Mouse (Mus musculus) adrenal gland, postnatal 25 days (tissue): ENCODE data around the gene Sumo3. TPM values are rescaled to one million over a fixed set of nuclear protein-coding genes. Genes with fewer than 3 reads are reported as not detected.

Experiments used
- DNase-seq: peaks from one replicate; pipeline ENCODE4 v3.0.0; 2021; ENCODE audit warnings: mixed read lengths
- long read RNA-seq: library from polyadenylated mRNA; stranded (forward); transcript quantifications from one replicate; pipeline ENCODE4 v2.0.0, GENCODE M21; 2021
- total RNA-seq: library from RNA; stranded (reverse); gene quantifications from 2 replicates; pipeline ENCODE4 v1.2.3, GENCODE M21; 2021

Gene Sumo3
- total RNA-seq: 104 and 117 TPM in 2 replicates
- long read RNA-seq, transcript Sumo3-202 (4 exons, 1,874 nt): minor isoform, 5 of 192 reads
- long read RNA-seq, transcript Sumo3-201 (4 exons, 2,630 nt): major isoform, 174 of 192 reads
- long read RNA-seq, partial matches to known transcripts: 4 of 192 reads
- long read RNA-seq, other reads (novel, unspliced or antisense): 5 of 192 reads

DNA sequence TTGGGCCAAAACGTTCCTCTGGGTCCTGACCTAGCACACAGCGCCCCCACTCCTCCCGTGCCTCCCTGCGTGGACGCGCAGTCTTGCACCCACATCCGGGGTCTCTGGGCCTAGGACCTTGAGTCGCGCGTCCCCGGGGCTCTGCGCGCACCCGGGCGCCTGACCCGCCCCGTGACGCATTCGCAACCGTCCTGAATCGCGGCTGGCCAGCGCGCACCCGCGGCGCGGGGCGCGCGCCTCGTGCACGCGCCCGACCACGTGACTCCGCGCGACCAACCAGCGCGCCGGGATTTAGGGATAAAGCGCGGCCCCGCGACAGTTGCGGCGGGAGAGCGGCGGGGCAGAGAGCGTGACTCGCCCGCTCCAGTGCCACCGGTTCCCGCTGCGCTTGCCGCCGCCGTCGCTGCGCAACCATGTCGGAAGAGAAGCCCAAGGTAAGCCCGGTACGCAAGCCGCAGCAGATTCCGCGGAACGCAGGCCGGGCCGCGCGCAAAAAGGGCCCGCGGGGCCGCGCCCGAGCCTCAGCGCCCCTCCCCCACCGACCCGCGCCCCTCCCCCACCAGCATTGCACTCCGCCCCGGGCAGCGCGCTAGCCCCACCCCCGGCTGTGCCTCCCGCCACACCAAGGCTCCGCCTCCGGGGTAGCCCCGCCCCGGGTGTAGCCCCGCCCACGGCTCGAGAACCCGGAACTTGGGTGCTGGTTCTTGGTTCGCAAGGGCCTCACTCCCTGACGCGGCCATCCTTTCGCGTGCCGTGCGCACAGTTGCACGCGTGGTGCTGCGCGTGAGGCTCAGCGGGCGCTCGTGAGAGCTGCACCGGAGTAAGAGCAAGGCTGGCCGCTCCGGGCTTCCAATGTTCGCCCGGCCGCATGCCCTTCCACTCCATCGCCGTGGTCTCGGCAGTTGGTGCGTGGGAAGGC is at the start of gene Sumo3, which contains the start of gene Gm49325:
Gene Sumo3 (plus strand): TSS at position 190 of the 919 bp plus-strand sequence.
Gene Gm49325 (plus strand): TSS at position 290 of the 919 bp plus-strand sequence.
- DNase-seq: peak; percentile 99

DNA sequence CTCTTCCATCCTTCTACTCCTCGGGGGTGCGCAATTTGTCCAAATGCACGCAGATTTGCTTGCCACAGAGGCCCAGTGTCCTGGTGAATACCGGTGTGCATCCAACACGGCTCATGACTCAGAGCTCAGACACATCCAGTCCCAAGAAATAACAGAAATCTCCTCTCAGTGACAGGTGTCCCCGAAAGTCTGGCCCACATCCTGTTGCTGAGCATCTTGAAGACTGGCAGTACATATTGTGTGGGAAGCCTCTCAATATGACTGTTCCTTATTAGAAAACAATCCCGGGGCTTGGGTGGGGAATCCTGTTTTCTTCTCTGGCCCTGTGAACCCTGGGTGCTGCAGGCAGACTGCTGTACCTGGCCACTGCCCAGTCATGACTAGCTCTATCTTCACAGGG is 49.3 kb upstream of the Sumo3 start:
- DNase-seq: no peak

DNA sequence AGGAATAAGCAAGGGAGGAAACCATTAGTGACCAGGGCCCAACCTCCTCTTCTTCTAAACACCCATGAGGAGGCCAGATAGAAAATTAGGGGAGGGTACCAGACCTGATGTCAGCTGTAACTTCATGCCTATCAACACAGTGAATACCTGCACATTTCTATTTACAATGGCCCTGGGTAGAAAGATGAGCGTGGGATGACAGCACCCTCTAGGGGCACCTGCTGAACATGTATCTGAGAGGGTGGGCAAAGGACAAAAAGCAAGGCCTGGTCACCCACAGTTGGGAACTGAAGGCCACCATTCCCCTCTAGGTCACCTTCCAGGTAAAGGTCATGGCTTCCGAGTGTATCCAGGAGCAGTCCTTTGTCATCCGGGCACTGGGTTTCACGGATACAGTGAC is 48.3 kb upstream of the Sumo3 start:
- no peak for DNase-seq

DNA sequence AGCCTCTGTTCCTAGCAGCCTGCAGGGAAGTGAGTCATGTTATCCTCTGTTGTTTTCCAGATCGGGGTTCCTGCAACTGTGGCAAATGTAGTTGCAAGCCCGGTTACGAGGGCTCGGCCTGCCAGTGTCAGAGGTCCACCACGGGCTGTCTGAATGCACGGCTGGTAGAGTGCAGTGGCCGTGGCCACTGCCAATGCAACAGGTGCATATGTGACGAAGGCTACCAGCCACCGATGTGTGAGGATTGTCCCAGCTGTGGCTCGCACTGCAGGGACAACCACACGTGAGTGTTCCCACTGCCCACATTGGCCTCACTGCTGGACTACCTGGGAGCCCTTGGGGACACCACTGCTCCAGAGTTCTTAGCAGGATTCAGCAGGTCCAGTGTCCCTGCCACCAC is 45.8 kb upstream of the Sumo3 start:
- no peak for DNase-seq

DNA sequence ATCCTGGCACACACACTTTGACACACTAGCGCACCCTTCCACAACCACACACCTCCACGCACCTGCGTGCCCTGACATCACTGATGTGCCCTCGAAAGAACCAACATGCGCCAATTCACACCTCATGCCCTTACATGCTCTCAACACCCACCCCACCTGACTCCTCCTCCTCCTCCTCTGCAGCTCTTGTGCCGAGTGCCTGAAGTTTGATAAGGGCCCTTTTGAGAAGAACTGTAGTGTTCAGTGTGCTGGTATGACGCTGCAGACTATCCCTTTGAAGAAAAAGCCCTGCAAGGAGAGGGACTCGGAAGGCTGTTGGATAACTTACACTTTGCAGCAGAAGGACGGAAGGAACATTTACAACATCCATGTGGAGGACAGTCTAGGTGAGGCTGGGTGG is 45.1 kb upstream of the Sumo3 start:
- DNase-seq: no peak

DNA sequence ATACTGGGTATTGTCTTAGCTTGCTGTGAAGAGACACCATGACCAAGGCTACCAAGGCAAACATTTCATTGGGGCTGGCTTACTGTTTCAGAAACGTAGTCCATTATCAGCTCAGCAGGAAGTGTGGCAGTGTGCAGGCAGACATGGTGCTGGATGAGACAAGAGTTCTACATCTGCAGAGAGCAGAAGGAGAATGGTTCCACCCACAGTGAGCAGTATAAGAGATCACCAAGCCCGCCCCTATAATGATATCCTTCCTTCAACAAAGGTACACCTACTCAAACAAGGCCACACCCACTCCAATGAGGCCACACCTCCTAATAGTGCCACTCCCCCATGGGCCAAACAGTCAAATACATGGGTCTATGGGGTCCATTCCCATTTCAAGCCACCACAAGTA is 44.4 kb upstream of the Sumo3 start:
- DNase-seq: no peak

DNA sequence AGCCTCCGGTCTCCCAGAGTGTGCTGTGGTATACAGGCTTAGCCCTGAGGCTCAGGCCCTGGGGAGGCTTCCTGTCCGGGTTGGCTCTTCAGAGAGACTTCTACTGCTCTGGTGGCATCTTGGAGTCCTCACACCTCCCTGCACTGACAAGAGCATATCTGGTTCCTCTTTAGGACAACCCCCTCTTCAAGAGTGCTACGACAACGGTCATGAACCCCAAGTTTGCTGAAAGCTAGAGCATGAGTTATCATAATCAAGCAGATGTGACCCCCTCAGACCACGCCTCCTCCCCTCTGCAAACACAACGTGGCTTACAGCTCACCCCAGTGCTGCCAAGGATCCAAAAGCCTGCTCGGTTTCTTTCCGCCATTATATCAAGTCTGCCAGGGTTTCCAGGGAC is 40.9 kb upstream of the Sumo3 start:
- DNase-seq: no peak

DNA sequence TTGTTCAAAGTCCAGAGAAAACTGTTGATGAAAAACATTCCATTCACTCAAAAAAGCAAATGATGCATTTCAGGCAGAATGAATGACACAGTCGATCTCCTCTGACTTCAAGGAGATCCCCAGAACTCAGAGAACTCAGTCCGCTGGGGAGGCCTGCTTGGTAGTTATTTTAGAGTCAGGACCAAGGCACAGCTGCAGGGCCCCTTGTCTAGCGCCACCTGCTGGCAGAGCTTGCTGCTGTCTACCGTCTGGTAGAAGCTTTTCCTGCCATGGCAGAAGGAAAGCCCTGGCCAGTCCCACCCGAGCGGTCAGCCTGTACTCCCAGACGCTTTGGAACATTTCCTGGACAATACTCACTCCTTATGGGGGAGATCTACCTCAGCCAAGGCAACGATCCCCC is 39.2 kb upstream of the Sumo3 start:
- DNase-seq: peak; percentile 94

DNA sequence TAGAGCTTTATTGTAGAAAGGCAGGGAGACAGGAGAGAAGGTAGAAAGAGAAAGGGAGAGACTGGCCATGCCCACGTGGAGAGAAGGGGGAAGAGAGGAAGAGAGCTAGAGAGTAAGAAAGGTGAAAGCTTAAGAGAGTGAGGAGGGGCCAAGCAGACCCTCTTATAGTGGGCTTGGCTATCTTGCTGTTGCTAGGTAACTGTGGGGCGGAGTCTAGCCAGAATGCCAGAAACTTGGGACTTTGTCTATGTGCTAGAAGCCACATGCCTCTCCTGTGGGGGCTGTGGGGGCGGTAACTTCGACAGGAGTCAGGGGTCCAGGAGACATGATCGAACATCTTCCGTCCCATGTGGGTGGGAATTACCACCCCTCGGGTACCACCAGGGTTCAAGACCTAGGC is 36.4 kb upstream of the Sumo3 start:
- no peak for DNase-seq

DNA sequence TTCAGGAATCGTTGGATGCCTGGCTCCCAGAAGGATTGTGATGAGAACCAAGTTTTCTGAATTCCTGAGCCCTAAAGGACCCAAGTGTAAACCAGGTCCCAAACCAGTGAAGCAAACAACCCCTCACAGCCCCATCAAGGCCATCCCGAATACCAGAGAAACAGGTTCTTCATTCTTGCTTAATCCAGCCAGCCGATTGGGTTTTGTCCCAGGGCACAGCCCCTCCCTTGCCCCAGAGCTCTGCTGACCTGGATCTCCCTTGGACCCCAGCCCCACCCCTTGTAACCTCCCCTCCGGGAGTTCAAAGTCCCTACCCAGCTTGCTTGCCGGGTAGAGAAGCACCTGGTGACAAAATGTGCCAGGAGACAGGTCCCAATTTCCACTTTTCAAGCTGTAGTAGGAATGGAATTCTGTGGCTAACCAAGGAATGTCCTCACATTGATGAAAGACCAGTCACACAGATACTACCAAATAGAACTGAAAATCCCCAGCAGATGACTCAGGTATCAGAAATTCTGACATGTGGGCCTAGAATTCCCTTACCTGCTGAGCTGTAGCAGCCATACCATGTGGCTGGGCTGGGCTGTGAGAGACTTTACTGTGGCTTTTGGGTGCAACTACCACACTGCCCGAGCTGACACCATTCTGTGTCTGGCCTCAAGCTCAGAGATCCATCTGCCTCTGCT is 35.8 kb upstream of the Sumo3 start:
- no peak for DNase-seq

DNA sequence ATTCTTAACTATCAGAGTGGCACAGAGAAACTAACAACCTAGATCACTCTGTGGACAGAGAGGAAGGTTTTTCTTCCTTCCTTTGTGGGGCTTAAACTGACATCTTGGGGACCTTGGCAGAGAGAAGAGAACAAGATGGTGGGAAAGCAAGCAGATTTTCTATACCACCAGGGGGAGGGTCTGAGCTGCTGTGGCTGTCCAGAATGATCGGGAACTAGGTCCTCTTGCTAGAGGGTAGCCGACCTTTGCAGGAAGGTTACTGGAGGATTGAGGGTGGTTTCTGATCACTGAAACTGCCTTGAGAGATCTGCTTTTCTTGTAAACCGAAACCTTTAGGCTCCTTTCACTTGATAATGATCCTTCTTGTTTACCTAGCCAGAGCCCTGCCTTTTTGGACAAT is 33.7 kb upstream of the Sumo3 start:
- DNase-seq: no peak

DNA sequence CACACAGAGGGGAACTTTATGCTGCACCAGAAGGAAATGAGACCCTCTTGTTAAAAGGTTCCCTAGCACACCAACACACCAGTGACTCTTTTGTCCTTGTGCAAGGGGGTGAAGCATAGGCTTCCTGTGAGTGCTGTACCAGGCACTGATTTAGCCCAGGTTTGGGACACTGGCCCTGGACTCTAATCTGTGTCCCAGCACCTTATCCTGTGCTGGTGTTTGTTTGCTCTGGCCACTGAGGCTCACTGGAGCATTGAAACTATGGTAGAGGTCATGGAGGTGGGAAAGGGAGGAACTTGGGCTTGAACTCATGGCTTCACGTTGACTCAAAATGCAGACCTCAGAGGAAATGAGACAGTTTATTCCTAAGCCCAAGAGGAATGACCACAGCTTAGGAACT is 32.7 kb upstream of the Sumo3 start:
- no peak for DNase-seq

DNA sequence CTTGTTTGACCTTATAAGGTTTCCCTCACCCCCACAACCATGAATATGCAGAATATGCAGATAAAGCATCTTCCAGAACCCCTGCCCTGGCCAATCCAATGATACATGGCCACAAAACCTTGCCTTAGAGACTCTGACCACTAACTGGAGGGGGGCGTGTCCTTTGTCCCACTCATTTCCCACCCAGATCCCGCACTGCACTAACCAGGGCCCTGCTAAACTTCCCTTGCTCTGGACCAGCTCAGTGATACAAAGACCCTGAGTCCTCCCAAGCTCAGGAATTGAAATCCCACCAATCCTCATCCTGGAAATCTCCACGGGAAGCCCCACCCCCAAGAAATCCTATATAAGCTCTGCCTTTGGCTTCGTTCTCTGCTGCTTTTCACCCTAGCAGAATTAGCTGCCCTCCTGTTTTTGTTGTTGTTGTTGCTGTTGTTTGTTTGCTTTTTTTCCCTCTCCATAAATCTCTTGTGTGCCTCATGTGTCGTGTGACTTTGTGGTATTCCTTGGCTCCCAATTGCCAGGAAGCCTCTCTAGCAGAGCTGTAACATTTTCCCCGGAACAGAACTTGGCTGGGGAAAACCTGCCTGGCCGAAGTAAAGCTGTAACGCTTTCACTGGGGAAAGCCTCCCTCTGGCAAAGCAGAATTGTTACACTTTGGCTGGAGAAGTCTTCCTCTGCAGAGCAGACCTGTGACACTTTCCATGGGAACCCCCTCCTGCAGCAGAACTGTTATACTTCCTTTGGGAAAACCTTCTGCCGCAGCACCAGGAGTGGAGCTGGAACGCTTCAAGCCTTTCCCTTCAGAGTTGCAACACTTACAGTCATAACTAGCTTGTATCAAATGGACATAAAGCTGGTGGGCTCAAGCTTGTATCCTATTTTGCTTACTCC is 25.6 kb upstream of the Sumo3 start:
- DNase-seq: no peak

DNA sequence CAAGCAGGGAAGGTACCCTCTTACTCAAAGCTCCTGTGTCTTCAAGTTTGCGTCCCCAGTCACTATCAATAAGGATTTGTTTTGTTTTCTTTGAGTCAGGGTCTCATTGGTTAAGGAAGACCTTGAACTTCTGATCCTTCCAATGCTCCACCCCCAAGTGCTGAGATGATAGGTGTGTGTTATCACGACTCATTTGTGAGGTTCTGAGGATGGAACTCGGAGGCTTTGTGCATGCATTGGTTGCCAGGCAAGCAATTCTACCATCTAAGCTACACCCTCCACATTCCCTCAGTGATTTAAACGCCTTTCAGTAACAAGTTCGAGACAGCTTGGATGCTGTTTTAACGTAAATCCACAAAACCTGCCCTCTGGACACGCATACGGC is 24.9 kb upstream of the Sumo3 start:
- DNase-seq: no peak

DNA sequence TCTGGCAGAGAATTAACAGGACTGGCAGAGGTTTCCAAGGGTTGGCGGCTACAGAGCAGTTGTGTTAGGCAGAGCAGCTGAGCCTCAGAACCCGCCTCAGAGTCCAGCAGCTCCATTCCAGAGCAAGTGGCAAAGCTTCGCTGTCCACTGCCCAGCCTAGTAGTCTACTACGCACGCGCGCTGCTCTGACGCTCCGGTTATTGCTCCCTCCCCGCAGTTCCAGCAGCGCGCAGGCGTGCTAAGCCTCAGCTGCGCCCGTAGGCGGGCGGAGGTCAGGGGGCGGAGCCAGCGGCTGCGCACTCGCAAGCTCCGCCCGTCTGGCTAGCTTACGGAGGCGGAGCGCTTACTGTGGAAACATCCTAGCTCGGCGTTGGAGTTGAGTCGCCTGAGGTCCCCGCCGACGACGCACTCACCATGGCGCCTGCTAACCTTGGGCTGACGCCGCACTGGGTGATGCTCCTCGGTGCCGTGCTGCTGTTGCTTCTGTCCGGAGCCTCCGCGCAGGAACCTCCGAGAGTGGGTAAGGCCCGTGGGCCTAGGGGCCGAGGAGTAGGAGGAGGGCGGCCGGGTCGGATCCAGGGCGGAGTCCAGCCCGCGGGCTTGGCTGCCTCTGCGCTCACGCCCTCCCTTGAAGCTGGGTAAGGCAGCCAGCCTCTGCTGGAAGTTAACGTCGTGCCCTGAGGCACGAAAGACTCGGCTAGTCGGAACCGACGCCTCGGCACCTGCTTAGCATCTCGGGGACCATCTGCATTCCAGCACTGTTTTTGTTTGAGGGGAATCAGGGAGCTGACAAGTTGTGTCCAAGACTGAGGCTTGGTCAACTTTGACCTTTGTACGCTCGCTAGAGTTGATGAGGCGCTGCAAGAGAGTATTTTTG is 24.3 kb upstream of the Sumo3 start, which contains the start of gene Pttg1ip:
Gene Pttg1ip (plus strand): TSS at position 313 of the 877 bp plus-strand sequence.
- peak; percentile 97 for DNase-seq

DNA sequence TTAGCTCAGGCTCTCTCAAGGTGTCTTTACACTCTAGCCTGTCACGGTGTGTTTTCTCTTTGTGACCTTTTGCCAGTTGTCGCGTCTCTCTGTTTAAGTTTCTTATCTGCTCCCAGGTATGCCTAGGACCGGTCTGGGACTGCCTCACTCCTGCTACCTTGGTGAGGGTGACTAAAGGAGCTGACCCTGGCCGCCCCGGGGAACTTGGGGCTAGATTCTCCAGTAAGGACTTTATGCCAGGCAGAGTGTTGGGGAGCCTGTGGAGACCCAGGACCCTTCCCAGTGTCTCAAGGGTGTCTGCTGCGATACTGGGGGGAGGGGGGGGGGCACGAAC is 23.6 kb upstream of the Sumo3 start:
- DNase-seq: no peak

DNA sequence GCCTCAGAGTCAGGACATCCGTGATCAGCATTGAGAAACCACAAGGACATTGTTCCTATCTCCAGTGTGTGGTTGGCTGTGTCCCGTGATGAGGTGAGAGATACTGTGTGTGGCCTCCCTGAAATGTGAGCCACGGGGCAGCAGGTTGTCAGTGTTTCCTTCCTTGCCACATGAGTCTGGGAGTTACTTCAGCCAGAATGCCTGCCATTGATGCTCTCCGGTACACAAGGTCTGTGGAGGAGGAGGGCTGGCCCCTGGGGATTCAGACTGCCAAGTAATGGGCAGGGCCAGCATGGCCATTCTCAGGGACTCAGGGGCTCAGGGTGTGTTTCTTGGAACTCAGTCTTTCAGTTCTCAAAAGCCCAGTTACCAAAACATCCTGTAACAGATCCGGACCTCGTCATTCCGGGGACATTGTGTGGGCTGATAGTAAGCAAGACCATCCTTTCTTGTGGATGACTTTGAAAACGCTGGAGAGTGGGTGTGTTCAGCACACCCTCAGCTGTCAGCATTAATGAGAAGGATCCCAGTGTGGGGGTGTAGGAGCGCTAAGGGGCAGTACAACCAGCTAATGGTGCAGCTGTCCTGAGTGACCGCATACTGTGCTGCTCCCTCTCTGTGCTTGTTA is 22.0 kb upstream of the Sumo3 start:
- peak; percentile 25 for DNase-seq

DNA sequence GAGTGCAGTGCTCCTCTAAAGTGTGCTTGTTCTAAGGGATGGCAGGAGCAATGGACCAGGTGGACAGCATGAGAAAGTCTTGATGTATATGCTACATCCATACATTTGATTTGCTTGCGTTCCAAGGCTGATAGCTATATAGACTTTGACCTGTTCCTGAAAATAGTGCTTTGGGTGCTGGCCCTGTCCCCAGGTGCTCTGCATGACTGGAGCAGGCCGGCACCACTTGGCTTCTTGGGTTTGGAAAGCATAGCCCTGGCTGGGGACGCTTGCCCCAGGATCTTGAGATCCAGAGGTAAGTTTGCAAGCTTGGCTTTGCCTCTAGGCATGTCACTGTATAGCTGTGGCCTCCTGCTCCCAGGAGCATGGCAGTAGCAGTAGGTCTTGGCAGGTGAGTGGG is 19.3 kb upstream of the Sumo3 start:
- DNase-seq: no peak

DNA sequence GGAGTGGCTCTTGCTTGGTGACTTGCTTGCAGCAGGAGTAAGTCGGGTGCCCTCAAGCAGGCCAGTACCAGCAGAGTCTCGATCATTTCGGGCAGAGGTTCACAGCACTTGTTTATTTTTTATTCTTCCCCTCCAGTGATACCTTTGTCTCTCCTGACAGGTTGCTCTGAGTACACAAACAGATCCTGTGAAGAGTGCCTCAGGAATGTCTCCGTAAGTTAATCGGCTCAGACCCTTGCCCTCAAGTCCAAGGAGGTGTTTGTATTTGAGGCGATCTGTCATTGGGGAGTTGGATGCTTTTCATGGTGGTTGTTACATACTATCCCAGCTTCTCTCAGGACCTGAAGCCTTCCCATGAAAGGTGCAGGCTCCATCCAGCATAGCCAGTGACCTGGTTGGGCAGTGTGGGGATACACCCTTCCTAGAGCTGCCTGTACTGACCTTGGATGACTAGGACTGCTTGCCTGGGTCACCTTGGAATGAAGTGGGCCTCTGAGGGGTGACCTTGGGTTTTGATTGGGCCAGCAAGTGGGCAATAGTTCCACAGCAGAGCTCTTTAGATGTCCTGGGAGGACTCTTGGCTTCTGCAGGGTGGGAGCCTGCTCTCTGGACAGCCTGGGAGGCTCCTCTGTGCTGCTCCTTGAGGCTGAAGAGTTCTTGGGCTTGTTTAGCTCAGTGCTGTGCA is 18.7 kb upstream of the Sumo3 start:
- no peak for DNase-seq

DNA sequence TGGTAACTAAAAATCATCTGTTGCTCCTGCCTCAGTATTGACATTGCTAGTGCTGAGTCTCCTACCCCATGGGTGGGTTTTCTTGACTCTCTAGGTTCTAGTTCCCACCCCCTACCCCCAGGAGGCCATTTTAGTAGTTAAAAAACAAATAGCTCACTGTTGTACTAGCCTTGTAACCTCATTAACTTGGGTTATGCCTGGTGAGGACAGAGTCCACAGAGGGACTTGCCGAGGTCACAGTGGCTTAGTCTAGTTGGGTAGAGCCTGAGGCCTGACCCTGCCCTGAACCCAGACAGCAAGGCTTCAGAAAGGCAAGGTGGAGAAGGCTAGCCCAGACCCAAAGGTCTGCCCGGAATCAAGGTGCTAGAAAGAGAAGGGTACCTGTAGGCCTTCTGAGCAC is 17.9 kb upstream of the Sumo3 start:
- no peak for DNase-seq
